Mouse (Mus musculus) heart, embryonic 12.5 days (tissue): ENCODE measurements at regions not wholly inside any gene's neighbourhood (a gene's known extent, or its start where the extent isn't known, plus 50 kb on each side); places are given as distances from the start of the nearest gene placed in this dataset.

ENCODE experiments used
- ATAC-seq: fragments of 200-750 bp; cut with Nextera tagmentation; 2 replicates; pipeline ENCODE4 v1.8.0; 2017; ENCODE audit warnings: moderate TSS enrichment, moderate library complexity; ENCODE audit not compliant: insufficient number of reproducible peaks, low FRiP score
- H3K27ac ChIP-seq: fragments of 300-500 bp; sonication (generic); 2 replicates; pipeline ENCODE4 v1.5.1; 2016; ENCODE audit warnings: mild to moderate bottlenecking, moderate library complexity; ENCODE audit not compliant: poor library complexity, severe bottlenecking
- H3K27me3 ChIP-seq: fragments of 300-500 bp; sonication (generic); replicated peaks from 2 replicates; pipeline ENCODE4 v1.6.1; 2016; ENCODE audit warnings: mild to moderate bottlenecking, moderate library complexity
- H3K36me3 ChIP-seq: fragments of 300-500 bp; sonication (generic); 2 replicates; pipeline ENCODE4 v1.6.1; 2016; ENCODE audit warnings: mild to moderate bottlenecking, moderate library complexity
- H3K4me1 ChIP-seq: fragments of 300-500 bp; sonication (generic); replicated peaks from 2 replicates; pipeline ENCODE4 v1.6.1; 2016; ENCODE audit warnings: mild to moderate bottlenecking
- H3K4me2 ChIP-seq: fragments of 300-500 bp; sonication (generic); 2 replicates; pipeline ENCODE4 v1.6.1; 2016; ENCODE audit warnings: mild to moderate bottlenecking, moderate library complexity
- H3K4me3 ChIP-seq: fragments of 300-500 bp; sonication (generic); 2 replicates; pipeline ENCODE4 v1.5.1; 2016; ENCODE audit warnings: mild to moderate bottlenecking
- H3K9ac ChIP-seq: fragments of 300-500 bp; sonication (generic); 2 replicates; pipeline ENCODE4 v1.6.1; 2016; ENCODE audit warnings: mild to moderate bottlenecking, moderate library complexity
- H3K9me3 ChIP-seq: fragments of 300-500 bp; sonication (generic); replicated peaks from 2 replicates; pipeline ENCODE4 v1.6.1; 2016; ENCODE audit warnings: mild to moderate bottlenecking, moderate library complexity
- WGBS: fragments of 180-500 bp; shearing (Covaris S2); methylation state at CpG from one replicate; pipeline ENCODE4 v1.1.7; 2016; 5-methylcytosine and 5-hydroxymethylcytosine counted together

DNA sequence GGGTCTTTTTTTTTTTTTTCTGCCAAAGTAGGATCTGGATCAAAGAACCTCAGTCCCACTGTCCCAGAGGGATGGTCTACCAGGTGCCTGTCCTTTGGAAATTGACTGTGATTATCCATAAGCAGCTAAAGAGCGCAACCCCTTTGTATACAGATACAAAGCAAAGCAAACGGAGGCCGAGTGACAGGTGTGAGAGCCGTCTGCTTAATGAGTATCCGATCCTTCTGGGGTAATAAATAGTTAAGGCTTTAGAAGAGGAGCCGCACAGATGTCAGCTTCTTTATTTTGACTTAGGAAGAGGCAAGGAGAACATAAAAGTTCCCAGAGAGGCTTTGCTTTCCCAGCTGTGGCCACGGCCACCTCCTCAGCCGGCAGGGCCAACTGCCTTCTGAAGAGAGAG, 356.1 kb upstream of the Tmpo start:
- no peak for ATAC-seq
- H3K4me2 ChIP-seq: no peak overlapping the region
- H3K4me1 ChIP-seq: peaks cover 3% of the 10 kb centered on the region; the same call in 1 of the 2 replicates
- WGBS: 73% methylated on average over 8 of the region's 8 CpGs
- no peak overlapping the region for H3K9ac ChIP-seq
- no peak overlapping the region for H3K27ac ChIP-seq
- H3K9me3 ChIP-seq: no peaks in the 10 kb centered on the region
- no peaks in the 10 kb centered on the region for H3K36me3 ChIP-seq
- H3K27me3 ChIP-seq: peaks cover 2% of the 10 kb centered on the region
- no peak overlapping the region for H3K4me3 ChIP-seq

DNA sequence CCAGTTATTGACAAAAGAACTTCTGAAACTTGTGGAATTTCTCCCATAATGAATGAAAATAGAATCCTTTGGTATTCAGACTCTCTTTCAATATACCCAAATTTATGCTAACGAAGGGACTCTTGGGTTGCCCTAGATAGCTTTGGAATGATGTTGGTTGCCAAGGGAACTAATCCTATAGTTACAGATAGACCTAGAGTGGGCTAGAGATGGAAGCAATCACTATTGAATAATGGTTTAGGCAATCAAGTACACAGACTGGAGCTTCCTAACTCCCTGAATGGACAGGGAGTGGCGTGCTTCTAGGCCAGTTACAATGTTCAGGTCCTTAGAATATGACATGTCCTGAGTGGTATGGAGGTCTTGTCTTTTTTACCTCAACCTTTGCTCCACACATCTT, 354.3 kb upstream of the Tmpo start:
- WGBS: 75% methylated on average over 2 of the region's 2 CpGs
- no peak overlapping the region for H3K4me2 ChIP-seq
- H3K27me3 ChIP-seq: no peaks in the 10 kb centered on the region
- ATAC-seq: no peak
- no peak overlapping the region for H3K27ac ChIP-seq
- H3K4me3 ChIP-seq: no peak overlapping the region
- no peaks in the 10 kb centered on the region for H3K36me3 ChIP-seq
- no peaks in the 10 kb centered on the region for H3K9me3 ChIP-seq
- no peak overlapping the region for H3K9ac ChIP-seq
- no peaks in the 10 kb centered on the region for H3K4me1 ChIP-seq

DNA sequence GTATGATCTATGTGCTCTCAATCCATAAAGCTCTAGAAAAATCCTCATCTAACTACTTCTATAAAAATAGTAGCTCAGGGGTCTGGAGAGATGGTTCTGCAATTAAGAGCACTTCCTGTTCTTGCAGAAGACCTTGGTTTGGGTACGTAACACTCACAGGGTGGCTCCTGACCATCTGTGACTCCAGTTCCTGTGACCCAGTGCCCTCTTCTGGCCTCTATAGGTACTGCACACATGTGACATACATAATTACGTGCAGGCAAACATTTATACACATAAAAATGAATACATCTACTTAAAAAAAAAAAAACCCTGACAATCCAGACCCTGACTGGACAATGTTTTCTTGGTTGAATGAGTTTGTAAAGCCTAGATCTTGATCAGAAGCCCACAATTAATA, 347.2 kb upstream of the Tmpo start:
- H3K36me3 ChIP-seq: no peaks in the 10 kb centered on the region
- H3K27me3 ChIP-seq: no peaks in the 10 kb centered on the region
- no peak overlapping the region for H3K9ac ChIP-seq
- no peak overlapping the region for H3K4me2 ChIP-seq
- no peak overlapping the region for H3K27ac ChIP-seq
- WGBS: 84% methylated on average over 2 of the region's 2 CpGs
- H3K4me1 ChIP-seq: no peaks in the 10 kb centered on the region
- H3K9me3 ChIP-seq: no peaks in the 10 kb centered on the region
- no peak for ATAC-seq
- H3K4me3 ChIP-seq: no peak overlapping the region

DNA sequence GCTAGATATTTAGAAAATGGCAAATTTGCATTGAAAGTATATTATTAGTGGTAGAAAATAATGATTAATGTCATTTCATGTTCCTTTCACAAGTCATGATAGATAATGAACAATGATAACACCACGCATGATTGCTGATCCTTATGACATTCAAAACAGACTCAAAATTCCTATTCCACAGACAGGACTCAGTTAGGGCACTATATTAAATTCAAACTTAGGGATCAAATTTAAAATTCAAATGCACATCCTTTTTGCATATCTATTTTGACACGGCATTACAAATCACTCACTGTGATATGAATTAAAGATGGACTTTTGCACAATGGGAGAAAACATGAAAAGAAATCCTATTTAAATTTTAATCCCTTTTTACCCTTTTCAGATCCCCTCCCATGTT, 340.1 kb upstream of the Tmpo start:
- Histone ChIP-seq H3K27ac (no peak overlapping the region), H3K9me3 (no peaks in the 10 kb centered on the region), H3K4me1 (no peaks in the 10 kb centered on the region), H3K4me3 (no peak overlapping the region), H3K36me3 (no peaks in the 10 kb centered on the region), H3K27me3 (no peaks in the 10 kb centered on the region), H3K4me2 (no peak overlapping the region), H3K9ac (no peak overlapping the region)
- no peak for ATAC-seq
- 85% methylated on average over 2 of the region's 2 CpGs for WGBS

DNA sequence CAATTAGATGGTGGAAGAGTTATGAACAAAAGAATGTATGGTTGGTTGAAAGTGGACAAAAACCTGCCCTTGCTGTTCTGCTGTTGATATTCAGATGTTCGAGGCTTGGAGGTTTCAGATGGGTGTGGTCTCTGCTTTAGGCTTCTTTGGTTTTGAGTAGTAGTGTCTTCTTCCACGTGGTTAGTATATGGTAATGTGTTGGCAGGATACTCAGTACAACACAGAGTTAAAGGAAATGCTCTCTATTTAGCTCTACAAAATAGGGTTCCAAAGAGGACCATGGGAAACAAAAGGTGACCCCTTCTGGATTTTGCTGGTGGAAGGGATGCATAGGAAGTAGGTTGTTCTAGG, 333.9 kb upstream of the Tmpo start:
- ATAC-seq: no peak
- no peak overlapping the region for H3K27ac ChIP-seq
- WGBS: 63% methylated on average over 2 of the region's 2 CpGs
- no peaks in the 10 kb centered on the region for H3K27me3 ChIP-seq
- 0 out of 2 replicates have a peak, but pooled peaks cover 8% of the 10 kb centered on the region for H3K9me3 ChIP-seq
- no peak overlapping the region for H3K4me3 ChIP-seq
- H3K9ac ChIP-seq: no peak overlapping the region
- H3K4me1 ChIP-seq: no peaks in the 10 kb centered on the region
- no peak overlapping the region for H3K4me2 ChIP-seq
- H3K36me3 ChIP-seq: no peaks in the 10 kb centered on the region

DNA sequence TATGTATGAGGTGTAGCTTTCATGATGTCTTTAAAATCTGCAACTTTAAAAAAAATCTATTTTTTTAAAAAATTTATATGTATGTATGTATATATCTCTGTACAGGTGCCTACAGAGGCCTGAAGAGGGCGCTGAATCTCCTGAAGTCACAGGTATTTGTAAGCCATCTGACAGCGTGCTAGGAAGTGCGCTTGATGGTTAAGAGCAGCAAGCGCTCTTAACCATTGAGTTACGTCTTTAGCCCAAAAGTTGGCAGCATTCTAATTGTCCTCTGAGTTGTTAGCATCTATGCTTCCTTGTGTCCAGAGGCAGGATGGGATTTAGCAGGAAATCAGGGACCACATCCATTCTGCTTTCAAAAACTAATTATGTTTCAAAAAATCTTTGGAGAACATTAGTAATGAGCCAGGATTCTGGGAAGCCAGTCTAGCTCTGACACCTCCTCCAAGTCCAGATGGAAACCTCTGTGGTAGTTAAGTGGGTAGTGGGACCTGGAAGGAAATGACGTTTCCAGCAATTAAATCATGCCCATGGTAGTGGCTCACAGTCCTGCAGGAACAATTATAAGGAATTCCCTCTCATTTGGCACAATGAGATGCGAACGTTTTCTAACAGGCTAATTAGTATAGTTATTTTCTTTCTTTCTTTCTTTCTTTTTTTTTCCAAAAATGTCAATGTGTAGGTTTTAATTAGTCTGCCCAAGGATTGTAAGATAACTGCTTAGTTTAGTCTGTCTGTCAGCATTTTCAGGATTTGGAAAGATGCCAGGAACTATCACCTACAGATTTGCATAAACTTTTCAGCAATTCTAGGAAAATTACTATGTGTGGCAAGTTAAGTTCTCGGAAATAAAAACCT, 333.3 kb upstream of the Tmpo start:
- Histone ChIP-seq H3K9me3 (0 out of 2 replicates have a peak, but pooled peaks cover 8% of the 10 kb centered on the region), H3K36me3 (no peaks in the 10 kb centered on the region), H3K4me2 (no peak overlapping the region), H3K4me1 (no peaks in the 10 kb centered on the region), H3K9ac (no peak overlapping the region), H3K4me3 (no peak overlapping the region), H3K27ac (no peak overlapping the region), H3K27me3 (no peaks in the 10 kb centered on the region)
- 83% methylated on average over 9 of the region's 9 CpGs for WGBS
- ATAC-seq: no peak

DNA sequence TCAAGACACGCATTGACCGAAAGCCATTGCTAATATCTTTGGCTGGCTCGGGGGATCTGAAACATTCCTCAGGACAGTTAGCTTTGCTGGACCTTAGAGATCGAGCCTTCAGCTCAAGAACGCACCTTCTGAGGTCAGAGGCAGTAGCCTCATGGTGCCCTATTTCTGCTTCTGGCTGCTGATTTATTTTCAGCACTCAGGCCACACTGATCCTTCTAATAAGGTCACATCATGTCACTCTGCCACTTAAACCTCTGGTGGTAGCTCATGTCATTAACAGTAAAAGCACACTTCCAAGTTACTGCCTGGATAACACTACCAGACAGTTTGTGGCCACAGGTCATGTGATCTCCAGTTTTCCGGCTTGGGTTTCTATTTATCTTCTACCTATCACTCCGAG, 325.9 kb upstream of the Tmpo start:
- no peaks in the 10 kb centered on the region for H3K36me3 ChIP-seq
- no peak overlapping the region for H3K9ac ChIP-seq
- no peaks in the 10 kb centered on the region for H3K27me3 ChIP-seq
- no peak overlapping the region for H3K27ac ChIP-seq
- WGBS: 66% methylated on average over 7 of the region's 7 CpGs
- 0 out of 2 replicates have a peak, but pooled peaks cover 2% of the 10 kb centered on the region for H3K9me3 ChIP-seq
- no peak overlapping the region for H3K4me3 ChIP-seq
- no peak overlapping the region for H3K4me2 ChIP-seq
- 0 out of 2 replicates have a peak, but pooled peaks cover 4% of the 10 kb centered on the region for H3K4me1 ChIP-seq
- no peak for ATAC-seq

DNA sequence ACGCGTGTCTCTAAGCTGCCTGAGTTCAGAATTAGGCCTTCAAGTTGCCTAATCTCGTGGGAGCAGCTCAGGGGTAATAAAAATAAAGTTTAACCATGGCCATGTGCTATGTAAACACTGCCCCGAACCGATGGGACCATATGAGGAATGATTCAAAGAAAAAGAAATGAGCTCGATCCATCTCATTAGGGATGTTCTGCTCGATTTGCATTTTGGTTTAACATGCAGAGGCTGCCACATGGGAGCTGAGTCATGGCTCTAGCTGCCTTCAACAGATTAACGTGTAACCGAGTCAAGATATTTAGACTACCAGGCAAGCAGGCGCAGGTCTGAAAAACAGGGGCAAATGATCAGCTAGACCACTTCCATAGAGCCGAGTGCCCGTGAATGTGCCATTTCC, 323.8 kb upstream of the Tmpo start:
- WGBS: 81% methylated on average over 12 of the region's 12 CpGs
- no peak overlapping the region for H3K4me3 ChIP-seq
- no peaks in the 10 kb centered on the region for H3K36me3 ChIP-seq
- no peak overlapping the region for H3K4me2 ChIP-seq
- ATAC-seq: no peak
- no peak overlapping the region for H3K27ac ChIP-seq
- H3K27me3 ChIP-seq: no peaks in the 10 kb centered on the region
- no peaks in the 10 kb centered on the region for H3K9me3 ChIP-seq
- 0 out of 2 replicates have a peak, but pooled peaks cover 4% of the 10 kb centered on the region for H3K4me1 ChIP-seq
- no peak overlapping the region for H3K9ac ChIP-seq

DNA sequence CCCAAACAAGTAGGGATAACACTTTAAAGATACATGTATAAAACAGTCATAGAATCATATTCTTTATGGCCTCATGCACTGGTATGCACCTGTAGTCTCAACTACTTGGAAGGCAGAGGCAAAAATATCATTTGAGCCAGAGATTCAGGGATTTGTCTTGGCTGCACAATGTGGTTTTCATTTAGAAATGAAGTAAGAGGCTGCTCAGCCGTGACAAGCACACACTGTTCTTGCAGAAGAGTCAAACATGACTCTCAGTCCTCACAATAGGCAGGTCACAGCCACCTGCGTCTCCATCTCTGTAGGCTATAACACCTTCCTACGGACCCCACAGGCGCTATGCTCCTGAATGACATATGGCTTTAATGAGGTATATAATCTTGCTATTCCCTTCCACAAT, 317.4 kb upstream of the Tmpo start:
- H3K9ac ChIP-seq: no peak overlapping the region
- no peaks in the 10 kb centered on the region for H3K4me1 ChIP-seq
- 81% methylated on average over 4 of the region's 4 CpGs for WGBS
- H3K27ac ChIP-seq: no peak overlapping the region
- no peaks in the 10 kb centered on the region for H3K9me3 ChIP-seq
- H3K4me3 ChIP-seq: no peak overlapping the region
- H3K4me2 ChIP-seq: no peak overlapping the region
- ATAC-seq: no peak
- no peaks in the 10 kb centered on the region for H3K27me3 ChIP-seq
- no peaks in the 10 kb centered on the region for H3K36me3 ChIP-seq

DNA sequence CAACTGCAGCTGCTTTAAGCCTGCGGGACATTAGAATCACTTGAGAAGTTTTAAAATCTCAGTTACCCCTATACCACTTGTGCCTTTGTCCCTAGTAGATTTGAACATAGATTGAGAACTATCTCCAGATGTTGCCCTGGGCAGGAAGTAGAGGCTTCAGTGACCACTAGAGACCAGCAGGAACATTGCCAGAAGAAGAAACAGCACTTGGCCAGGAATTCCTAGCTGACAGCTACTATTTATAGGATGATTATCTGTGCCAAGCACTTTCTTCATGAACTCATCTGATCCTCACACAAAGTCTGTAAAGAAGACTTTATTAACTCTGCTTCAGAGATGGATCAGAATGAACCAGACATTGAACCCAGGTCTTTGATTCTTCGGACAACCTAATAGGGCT, 283.6 kb upstream of the Tmpo start:
- H3K9ac ChIP-seq: no peak overlapping the region
- peaks cover 12% of the 10 kb centered on the region for H3K4me1 ChIP-seq
- no peak overlapping the region for H3K4me2 ChIP-seq
- H3K9me3 ChIP-seq: no peaks in the 10 kb centered on the region
- no peak overlapping the region for H3K4me3 ChIP-seq
- no peak overlapping the region for H3K27ac ChIP-seq
- H3K27me3 ChIP-seq: no peaks in the 10 kb centered on the region
- H3K36me3 ChIP-seq: no peaks in the 10 kb centered on the region
- no peak for ATAC-seq
- 86% methylated on average over 2 of the region's 2 CpGs for WGBS

DNA sequence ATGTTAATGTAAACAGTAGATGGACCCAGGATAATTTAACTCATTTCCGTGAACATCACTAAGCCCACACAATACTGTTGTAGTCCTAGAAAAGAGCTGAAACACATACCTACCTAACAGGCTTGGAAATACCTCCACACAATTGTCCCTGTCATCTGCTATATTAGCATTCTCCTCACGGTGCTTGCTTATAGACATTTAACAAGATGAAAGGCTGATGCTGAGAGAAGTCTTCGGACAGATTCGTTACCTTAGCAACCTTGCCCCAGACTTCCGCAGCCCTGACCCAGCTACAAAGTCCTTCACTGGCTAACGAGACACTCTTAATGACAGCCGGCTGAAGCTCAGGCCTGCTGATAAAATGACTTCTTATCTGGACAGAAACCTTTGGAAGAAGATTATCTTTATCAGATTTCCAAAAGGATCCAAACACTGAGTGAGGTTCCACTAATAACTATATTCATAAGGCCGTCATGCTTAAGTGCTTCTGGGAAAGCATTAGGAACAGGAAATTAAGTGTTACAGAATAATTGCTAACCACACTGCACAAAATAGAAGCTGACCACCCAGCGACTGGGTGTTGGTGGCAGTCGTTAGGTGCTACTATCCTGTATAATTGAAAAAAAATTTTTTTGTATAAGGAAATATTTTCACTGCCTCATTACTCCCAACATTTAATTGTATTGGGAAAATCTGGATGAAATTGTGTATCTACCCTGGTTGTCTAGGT, 267.0 kb upstream of the Tmpo start:
- no peak for ATAC-seq
- H3K36me3 ChIP-seq: no peaks in the 10 kb centered on the region
- H3K9ac ChIP-seq: no peak overlapping the region
- no peak overlapping the region for H3K27ac ChIP-seq
- no peaks in the 10 kb centered on the region for H3K27me3 ChIP-seq
- H3K4me3 ChIP-seq: no peak overlapping the region
- peaks cover 3% of the 10 kb centered on the region; the same call in 1 of the 2 replicates for H3K4me1 ChIP-seq
- H3K9me3 ChIP-seq: no peaks in the 10 kb centered on the region
- WGBS: 33% methylated on average over 10 of the region's 10 CpGs
- H3K4me2 ChIP-seq: no peak overlapping the region
